Mouse (Mus musculus) cerebellum, adult 2 months (tissue): Measurements from ENCODE around the gene Slc23a4.

Source experiments
- CTCF ChIP-seq: fragments of 200-500 bp; IDR thresholded peaks from 2 replicates; pipeline ENCODE4 v1.5.1; 2011; ENCODE audit warnings: low read depth, mild to moderate bottlenecking, control low read depth, low read length, moderate library complexity, borderline replicate concordance; ENCODE audit not compliant: insufficient read depth
- POLR2A ChIP-seq: fragments of 200-500 bp; IDR thresholded peaks from 2 replicates; pipeline ENCODE4 v1.6.1; 2011; ENCODE audit warnings: low read length, control low read depth, borderline replicate concordance; ENCODE audit not compliant: insufficient read depth

DNA sequence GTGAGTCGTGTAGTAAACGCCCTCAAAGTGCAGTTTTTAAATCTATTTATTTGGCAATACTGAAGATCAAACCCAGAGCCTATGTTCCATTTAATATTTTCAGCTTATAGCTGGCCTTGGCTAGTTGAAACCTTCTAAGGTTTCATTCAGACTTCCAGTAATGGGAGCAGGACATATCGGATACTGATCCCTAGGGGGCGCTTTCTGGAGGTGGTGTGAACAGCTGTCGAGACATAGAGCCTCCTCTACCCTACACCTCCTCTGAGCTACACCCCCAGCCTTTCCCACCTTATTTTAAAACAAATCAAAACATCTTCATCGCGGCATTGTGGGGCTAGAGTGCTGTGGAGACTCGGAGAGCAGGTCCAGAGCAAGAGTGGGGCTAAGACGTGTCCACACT lies 7.5 kb downstream of the Slc23a4 start:
- TF ChIP-seq CTCF (no peak), POLR2A (no peak)
